Mouse (Mus musculus) left cerebral cortex, adult 6 months (tissue): ENCODE data around the gene Gpatch1. TPM values are rescaled to one million over a fixed set of nuclear protein-coding genes. Genes with fewer than 3 reads are reported as not detected.

ENCODE experiments used
- long read RNA-seq, 2 experiments: library from polyadenylated mRNA; unstranded; transcript quantifications; one replicate each; pipeline ENCODE4 v2.0.0; 2019 to 2020
- polyA plus RNA-seq: library from polyadenylated mRNA; unstranded; fragments of <200 nt; fragmentation: Nextera tagmentation; gene quantifications from 2 replicates; pipeline ENCODE4 v1.2.3, GENCODE M21; 2021

Gene Gpatch1
- polyA plus RNA-seq, result 11.0 and 14.8 TPM in 2 replicates
- long read RNA-seq, experiment 1, transcript Gpatch1-202 (18 exons, 2,584 nt), result major isoform, 5 of 89 reads
- long read RNA-seq, experiment 1, partial matches to known transcripts, result 69 of 89 reads
- long read RNA-seq, experiment 1, other reads (novel, unspliced or antisense), result 12 of 89 reads
- long read RNA-seq, experiment 2, partial matches to known transcripts, result 34 of 39 reads
- long read RNA-seq, experiment 2, other reads (novel, unspliced or antisense), result 3 of 39 reads

DNA sequence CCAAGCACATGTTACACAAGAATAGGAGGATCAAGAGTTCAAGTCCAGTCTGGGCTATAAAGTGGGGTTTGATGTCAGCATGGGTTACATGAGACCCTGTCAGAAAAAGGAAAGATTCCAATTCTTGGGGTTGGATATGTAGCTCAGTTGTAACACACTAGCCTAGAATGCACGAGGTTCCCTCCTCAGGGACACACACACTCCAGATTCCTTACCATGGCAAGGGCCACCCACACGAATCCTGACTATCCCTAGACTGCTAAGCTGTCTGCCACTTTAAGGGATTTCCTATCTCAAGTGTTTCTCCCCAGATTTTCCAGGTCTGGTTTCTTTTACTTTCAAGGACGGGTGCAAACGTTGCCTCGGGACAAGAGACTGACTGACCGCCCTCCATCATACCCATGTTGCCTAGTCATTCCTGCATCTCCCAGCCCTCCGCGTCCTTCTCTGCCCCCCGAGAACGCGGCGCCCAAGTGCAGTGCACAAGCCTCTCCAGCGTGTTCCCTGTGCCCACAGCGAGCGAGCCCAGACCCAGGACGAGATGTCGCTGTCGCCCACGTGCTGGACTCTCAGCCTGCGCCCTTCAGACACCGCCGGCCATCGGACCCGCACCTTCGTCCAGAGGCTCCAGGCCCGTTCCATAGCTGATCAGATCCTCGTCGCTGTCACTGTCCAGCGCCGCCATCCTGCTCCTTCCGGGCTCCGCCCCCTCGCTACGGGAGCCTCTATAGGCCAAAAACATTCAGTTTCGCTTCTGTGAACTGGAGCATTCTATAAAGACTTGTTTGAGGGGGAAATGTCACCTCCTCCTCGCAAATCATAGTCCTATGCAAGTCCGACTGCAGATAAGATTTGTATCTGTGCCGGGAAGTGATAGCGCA is at the start of gene Gpatch1:
Gpatch1 (minus strand) TSS at position 712 of the 881 bp plus-strand sequence.

GRCm38 (mm10) chr7:35333692-35334526 is 15.7 kb upstream of the Gpatch1 start, which contains the start of gene Rhpn2:
Rhpn2 (plus strand) TSS chr7:35334170.

Other genes starting within 250 kb of the Gpatch1 start
- 0.48 and 1.8 TPM in 2 replicates for gene Cebpa, start 199.1 kb downstream of the Gpatch1 start, polyA plus RNA-seq
- 45.5 and 50.8 TPM in 2 replicates for gene Slc7a10, start 132.1 kb downstream of the Gpatch1 start, polyA plus RNA-seq
- gene Lrp3, start 102.9 kb downstream of the Gpatch1 start, polyA plus RNA-seq, result 9.8 and 10.2 TPM in 2 replicates
- 4.3 and 5.4 TPM in 2 replicates for gene Rhpn2, start 15.7 kb upstream of the Gpatch1 start, polyA plus RNA-seq
- 8.5 and 9.3 TPM in 2 replicates for gene Faap24, start 78.4 kb upstream of the Gpatch1 start, polyA plus RNA-seq
- gene Cep89, start 78.6 kb upstream of the Gpatch1 start, polyA plus RNA-seq, result 6.7 and 7.6 TPM in 2 replicates
- gene Slc7a9, start 130.4 kb upstream of the Gpatch1 start, polyA plus RNA-seq, result not detected in 2 replicates
- 0.36 and 0.51 TPM in 2 replicates for gene Tdrd12, start 219.3 kb upstream of the Gpatch1 start, polyA plus RNA-seq
- gene Nudt19, start 237.9 kb upstream of the Gpatch1 start, polyA plus RNA-seq, result 178 and 208 TPM in 2 replicates